Mouse (Mus musculus): Measurements from ENCODE around the gene Pcbp3. TPM values are rescaled to one million over a fixed set of nuclear protein-coding genes. Genes with fewer than 3 reads are reported as not detected.

The Pcbp3 gene
- polyA plus RNA-seq, 1 experiment = 1.3 TPM

DNA sequence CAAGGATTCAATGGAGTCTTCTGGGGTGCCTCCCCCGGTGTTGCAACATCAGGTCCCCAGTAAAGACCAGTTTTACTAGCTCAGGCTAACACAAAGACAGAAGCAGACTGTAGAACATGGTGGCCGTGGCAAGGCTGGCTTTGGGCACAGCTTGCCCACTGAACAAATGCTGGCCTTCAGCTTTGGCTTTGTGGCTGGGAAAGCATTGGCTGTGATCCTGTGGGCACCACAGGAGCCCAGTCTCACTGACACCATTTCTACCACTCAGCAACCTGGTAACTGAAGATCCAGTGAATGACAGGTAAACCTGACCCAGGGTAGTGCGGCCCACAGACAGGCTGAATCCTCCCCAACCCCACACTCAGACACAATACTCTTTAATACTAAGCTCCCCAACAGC lies 167.6 kb downstream of the Pcbp3 start:
- Histone ChIP-seq H3K36me3 (replicated peaks; ENCODE audit: low read length) (no peaks in the 10 kb centered on the region), H3K4me3 (replicated peaks) (no peak overlapping the region), H3K4me1 (peaks cover 6% of the 10 kb centered on the region; the same call in 1 of the 2 replicates), H3K27me3 (replicated peaks) (peaks cover 26% of the 10 kb centered on the region), H3K9me3 (no peaks in the 10 kb centered on the region)
- TF ChIP-seq FLI1 (IDR thresholded peaks at IDR 0.05; ENCODE audit: low read length) (no peak), GATA1 (IDR thresholded peaks at IDR 0.05; ENCODE audit: borderline replicate concordance, low read length) (no peak)

GRCm38 (mm10) chr10:76791475-76791874 lies 170.2 kb downstream of the Pcbp3 start:
- no peaks in the 10 kb centered on the region for H3K9me3 ChIP-seq
- peaks cover 32% of the 10 kb centered on the region for H3K27me3 ChIP-seq (replicated peaks)
- H3K4me1 ChIP-seq = no peaks in the 10 kb centered on the region; the same call in 1 of the 2 replicates
- TF ChIP-seq FLI1 (IDR thresholded peaks at IDR 0.05; ENCODE audit: low read length) (no peak), GATA1 (IDR thresholded peaks at IDR 0.05; ENCODE audit: borderline replicate concordance, low read length) (no peak)
- no peaks in the 10 kb centered on the region for H3K36me3 ChIP-seq (replicated peaks; ENCODE audit: low read length)
- no peak overlapping the region for H3K4me3 ChIP-seq (replicated peaks)

DNA sequence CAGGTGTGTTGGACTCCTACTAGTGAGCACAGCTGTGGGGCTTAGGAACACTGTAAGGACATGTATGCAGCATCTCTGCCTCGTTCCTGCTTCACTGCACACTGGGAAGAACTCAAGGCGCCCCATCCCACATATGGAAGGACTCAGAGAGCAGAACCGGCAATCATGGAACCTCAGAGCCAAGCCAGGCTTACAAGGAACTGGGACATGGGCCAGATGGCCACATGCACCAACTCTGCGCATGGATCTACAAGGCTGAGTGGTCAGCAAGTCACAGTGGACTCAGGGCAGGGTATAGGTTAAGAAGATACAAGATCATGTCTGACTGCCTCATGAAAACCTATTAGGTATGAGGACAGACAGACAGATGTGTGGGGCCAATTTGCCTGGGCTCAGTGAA lies 171.8 kb downstream of the Pcbp3 start:
- no peak overlapping the region for H3K4me3 ChIP-seq (replicated peaks)
- H3K4me1 ChIP-seq = no peaks in the 10 kb centered on the region; the same call in 1 of the 2 replicates
- TF ChIP-seq GATA1 (IDR thresholded peaks at IDR 0.05; ENCODE audit: borderline replicate concordance, low read length) = no peak
- TF ChIP-seq FLI1 (IDR thresholded peaks at IDR 0.05; ENCODE audit: low read length) = no peak
- H3K9me3 ChIP-seq = no peaks in the 10 kb centered on the region
- H3K27me3 ChIP-seq (replicated peaks) = peaks cover 35% of the 10 kb centered on the region
- H3K36me3 ChIP-seq (replicated peaks; ENCODE audit: low read length) = no peaks in the 10 kb centered on the region

GRCm38 (mm10) chr10:76785312-76785711 lies 176.4 kb downstream of the Pcbp3 start:
- no peaks in the 10 kb centered on the region for H3K36me3 ChIP-seq (replicated peaks; ENCODE audit: low read length)
- no peak for TF ChIP-seq FLI1 (IDR thresholded peaks at IDR 0.05; ENCODE audit: low read length)
- no peak for TF ChIP-seq GATA1 (IDR thresholded peaks at IDR 0.05; ENCODE audit: borderline replicate concordance, low read length)
- H3K4me1 ChIP-seq = no peaks in the 10 kb centered on the region; the same call in 1 of the 2 replicates
- H3K9me3 ChIP-seq = no peaks in the 10 kb centered on the region
- H3K27me3 ChIP-seq (replicated peaks) = peaks cover 31% of the 10 kb centered on the region
- H3K4me3 ChIP-seq (replicated peaks) = no peak overlapping the region

GRCm38 (mm10) chr10:76779225-76779624 lies 182.5 kb downstream of the Pcbp3 start:
- Histone ChIP-seq H3K9me3 (no peaks in the 10 kb centered on the region), H3K36me3 (replicated peaks; ENCODE audit: low read length) (no peaks in the 10 kb centered on the region), H3K27me3 (replicated peaks) (peaks cover 15% of the 10 kb centered on the region), H3K4me3 (replicated peaks) (no peak overlapping the region), H3K4me1 (no peaks in the 10 kb centered on the region; the same call in 1 of the 2 replicates)
- TF ChIP-seq FLI1 (IDR thresholded peaks at IDR 0.05; ENCODE audit: low read length) = no peak
- TF ChIP-seq GATA1 (IDR thresholded peaks at IDR 0.05; ENCODE audit: borderline replicate concordance, low read length) = no peak

- H3K4me3 ChIP-seq (replicated peaks) = no peak overlapping the region
- no peaks in the 10 kb centered on the region for H3K36me3 ChIP-seq (replicated peaks; ENCODE audit: low read length)
- no peaks in the 10 kb centered on the region for H3K4me1 ChIP-seq
- TF ChIP-seq FLI1 (IDR thresholded peaks at IDR 0.05; ENCODE audit: low read length) (no peak), GATA1 (IDR thresholded peaks at IDR 0.05; ENCODE audit: borderline replicate concordance, low read length) (no peak)
- peaks cover 18% of the 10 kb centered on the region for H3K9me3 ChIP-seq
- peaks cover 23% of the 10 kb centered on the region for H3K27me3 ChIP-seq (replicated peaks)
Measured at GRCm38 (mm10) chr10:76771624-76772023, 190.1 kb downstream of the Pcbp3 start.

- no peaks in the 10 kb centered on the region for H3K4me1 ChIP-seq
- peaks cover 23% of the 10 kb centered on the region for H3K27me3 ChIP-seq (replicated peaks)
- H3K4me3 ChIP-seq (replicated peaks) = no peak overlapping the region
- peaks cover 18% of the 10 kb centered on the region for H3K9me3 ChIP-seq
- no peak for TF ChIP-seq GATA1 (IDR thresholded peaks at IDR 0.05; ENCODE audit: borderline replicate concordance, low read length)
- no peak for TF ChIP-seq FLI1 (IDR thresholded peaks at IDR 0.05; ENCODE audit: low read length)
- no peaks in the 10 kb centered on the region for H3K36me3 ChIP-seq (replicated peaks; ENCODE audit: low read length)
Measured at GRCm38 (mm10) chr10:76771086-76771485, 190.6 kb downstream of the Pcbp3 start.

DNA sequence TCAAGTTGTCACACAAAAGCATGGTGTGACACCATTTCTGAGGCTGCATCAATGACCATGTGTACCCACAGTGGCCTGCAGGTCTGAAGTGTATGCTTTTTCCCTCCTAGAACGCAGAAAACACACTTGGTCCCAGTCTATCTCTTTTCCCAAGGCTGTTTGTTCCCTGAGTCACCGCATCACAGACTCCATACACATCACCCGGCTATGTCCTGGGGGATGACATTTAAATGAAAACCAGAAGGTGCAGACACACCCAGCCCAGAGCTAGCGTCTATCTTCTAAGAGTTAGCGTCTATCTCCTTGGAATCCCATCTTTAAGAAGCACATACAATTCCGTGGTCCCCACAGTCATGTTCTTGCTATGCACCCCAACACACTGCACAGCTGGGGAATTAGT lies 192.1 kb downstream of the Pcbp3 start:
- peaks cover 26% of the 10 kb centered on the region for H3K27me3 ChIP-seq (replicated peaks)
- no peaks in the 10 kb centered on the region for H3K4me1 ChIP-seq
- no peaks in the 10 kb centered on the region for H3K36me3 ChIP-seq (replicated peaks; ENCODE audit: low read length)
- H3K9me3 ChIP-seq = peaks cover 18% of the 10 kb centered on the region
- H3K4me3 ChIP-seq (replicated peaks) = no peak overlapping the region
- TF ChIP-seq FLI1 (IDR thresholded peaks at IDR 0.05; ENCODE audit: low read length) = no peak
- TF ChIP-seq GATA1 (IDR thresholded peaks at IDR 0.05; ENCODE audit: borderline replicate concordance, low read length) = no peak

- Histone ChIP-seq H3K9me3 (no peaks in the 10 kb centered on the region), H3K4me1 (no peaks in the 10 kb centered on the region), H3K27me3 (replicated peaks) (peaks cover 29% of the 10 kb centered on the region), H3K4me3 (replicated peaks) (no peak overlapping the region), H3K36me3 (replicated peaks; ENCODE audit: low read length) (no peaks in the 10 kb centered on the region)
- no peak for TF ChIP-seq FLI1 (IDR thresholded peaks at IDR 0.05; ENCODE audit: low read length)
- TF ChIP-seq GATA1 (IDR thresholded peaks at IDR 0.05; ENCODE audit: borderline replicate concordance, low read length) = no peak
Measured at GRCm38 (mm10) chr10:76766196-76766595, 195.5 kb downstream of the Pcbp3 start.

DNA sequence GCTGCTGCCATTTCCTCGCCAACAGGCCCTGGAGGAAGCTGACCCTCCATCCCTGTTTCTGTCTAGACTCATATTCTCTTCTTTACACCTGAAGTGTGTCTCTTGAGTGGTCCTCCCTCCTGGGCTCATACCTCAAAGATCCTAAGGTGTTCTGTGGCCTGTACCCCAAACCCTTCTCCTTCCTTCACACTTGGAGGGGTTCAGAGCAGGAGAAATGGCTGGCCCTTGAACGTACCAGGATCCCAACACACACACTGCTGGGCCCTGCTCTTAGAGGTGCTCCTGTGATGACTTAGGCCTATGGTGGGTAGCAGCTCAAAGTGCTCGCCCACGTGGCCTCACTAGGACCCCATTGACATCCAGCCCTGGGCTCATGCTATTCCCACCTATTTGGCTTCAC lies 196.8 kb downstream of the Pcbp3 start:
- Histone ChIP-seq H3K36me3 (replicated peaks; ENCODE audit: low read length) (no peaks in the 10 kb centered on the region), H3K27me3 (replicated peaks) (peaks cover 34% of the 10 kb centered on the region), H3K4me3 (replicated peaks) (no peak overlapping the region), H3K9me3 (no peaks in the 10 kb centered on the region), H3K4me1 (no peaks in the 10 kb centered on the region)
- no peak for TF ChIP-seq FLI1 (IDR thresholded peaks at IDR 0.05; ENCODE audit: low read length)
- no peak for TF ChIP-seq GATA1 (IDR thresholded peaks at IDR 0.05; ENCODE audit: borderline replicate concordance, low read length)

- Histone ChIP-seq H3K4me3 (replicated peaks) (no peak overlapping the region), H3K36me3 (replicated peaks; ENCODE audit: low read length) (no peaks in the 10 kb centered on the region), H3K27me3 (replicated peaks) (peaks cover 30% of the 10 kb centered on the region), H3K9me3 (no peaks in the 10 kb centered on the region), H3K4me1 (no peaks in the 10 kb centered on the region)
- TF ChIP-seq GATA1 (IDR thresholded peaks at IDR 0.05; ENCODE audit: borderline replicate concordance, low read length) (no peak), FLI1 (IDR thresholded peaks at IDR 0.05; ENCODE audit: low read length) (no peak)
Measured at GRCm38 (mm10) chr10:76763016-76763415, 198.7 kb downstream of the Pcbp3 start.
